Mouse (Mus musculus) heart, adult 2 months (tissue): ENCODE results near the gene Serpinb1a.

ENCODE experiments used
- CTCF ChIP-seq: fragments of 200-600 bp; IDR thresholded peaks from 2 replicates; pipeline ENCODE4 v1.8.1; 2022; ENCODE audit warnings: antibody characterized with exemption, mild to moderate bottlenecking, moderate library complexity
- EP300 ChIP-seq: fragments of 200-500 bp; IDR thresholded peaks from 2 replicates; pipeline ENCODE4 v1.6.1; 2011; ENCODE audit warnings: low read depth, low read length, control low read depth; ENCODE audit not compliant: insufficient read depth
- POLR2A ChIP-seq: fragments of 200-500 bp; IDR thresholded peaks from 2 replicates; pipeline ENCODE4 v1.6.1; 2011; ENCODE audit warnings: mild to moderate bottlenecking, low read depth, low read length, control low read depth; ENCODE audit not compliant: insufficient read depth

DNA sequence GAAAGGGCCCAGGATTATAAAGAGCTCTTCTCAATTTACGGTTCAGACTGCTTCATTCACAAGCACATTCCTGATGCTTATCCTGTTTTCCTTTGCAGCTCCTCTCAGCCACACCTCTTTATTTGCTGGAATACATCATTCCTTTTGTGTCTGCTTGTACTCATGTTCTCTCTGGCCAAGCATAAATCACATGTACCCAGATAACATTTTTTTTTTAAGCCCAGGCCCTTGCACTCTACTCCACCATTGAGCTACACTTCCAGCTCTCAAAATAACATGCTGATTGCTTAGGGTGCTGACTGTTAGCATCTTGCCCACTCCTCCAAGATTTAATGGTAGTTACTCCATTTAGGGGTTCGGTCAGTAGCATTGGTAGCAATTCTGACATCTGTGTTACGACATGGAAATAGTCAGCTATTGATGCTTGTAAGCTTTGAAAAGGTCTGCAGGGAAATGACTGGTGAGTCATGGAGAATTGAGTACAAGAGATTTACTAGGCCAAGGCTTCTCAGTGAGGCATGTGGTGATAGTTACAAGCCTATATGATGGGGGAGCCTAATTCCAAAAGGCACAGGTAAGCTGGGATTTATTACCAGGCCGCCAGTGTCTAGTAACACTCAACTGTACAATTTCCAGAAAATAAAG lies 47.2 kb downstream of the Serpinb1a start:
- TF ChIP-seq CTCF (no peak), POLR2A (no peak), EP300 (no peak)
